Mouse (Mus musculus) c-Kit-negative CD71-positive TER-119-positive erythroid progenitor cells, embryonic 14.5 days (primary cell): Measurements from ENCODE around the gene Stard7.
"Not testable (repeated sequence)": the region's sequence is repeated elsewhere in the genome, so short reads cannot be mapped to it uniquely, and the experiment has no call there.

Experiments
- DNase-seq: peaks from one replicate; pipeline ENCODE4 v3.0.0-alpha.2; 2013; ENCODE audit warnings: low read depth, low spot score

Gene Stard7

GRCm38 (mm10) chr2:127269491-127270299, at the start of gene Stard7:
Gene Stard7 (plus strand): TSS chr2:127270218.
- peak; percentile 93 for DNase-seq

GRCm38 (mm10) chr2:127225261-127225660, 44.8 kb upstream of the Stard7 start:
- DNase-seq = no peak

- DNase-seq = no peak
These were observed 32.0 kb upstream of the Stard7 start for GRCm38 (mm10) chr2:127237897-127238610.

- no peak for DNase-seq
These were observed 30.0 kb upstream of the Stard7 start for GRCm38 (mm10) chr2:127240065-127240464.

GRCm38 (mm10) chr2:127247592-127248333, 22.3 kb upstream of the Stard7 start, which contains the start of the genes Ciao1 and Tmem127:
Gene Ciao1 (minus strand): TSS chr2:127247816.
Gene Tmem127 (plus strand): TSS chr2:127247908.
- peak; percentile 96 for DNase-seq

- DNase-seq = peak; percentile 33
These were observed 21.5 kb upstream of the Stard7 start for GRCm38 (mm10) chr2:127248334-127249004.

- DNase-seq = no peak
These were observed 19.6 kb upstream of the Stard7 start for GRCm38 (mm10) chr2:127250291-127251008.

GRCm38 (mm10) chr2:127251457-127251856, 18.6 kb upstream of the Stard7 start:
- DNase-seq = no peak

- no peak for DNase-seq
These were observed 18.0 kb upstream of the Stard7 start for GRCm38 (mm10) chr2:127251880-127252527.

GRCm38 (mm10) chr2:127252787-127253186, 17.2 kb upstream of the Stard7 start:
- no peak for DNase-seq

- DNase-seq = no peak
These were observed 15.3 kb upstream of the Stard7 start for GRCm38 (mm10) chr2:127254604-127255134.

GRCm38 (mm10) chr2:127255294-127255693, 14.7 kb upstream of the Stard7 start:
- no peak for DNase-seq

GRCm38 (mm10) chr2:127259340-127259739, 10.7 kb upstream of the Stard7 start:
- DNase-seq = no peak

- no peak for DNase-seq
These were observed 7.5 kb upstream of the Stard7 start for GRCm38 (mm10) chr2:127262480-127262879.

GRCm38 (mm10) chr2:127267854-127268253, 2.2 kb upstream of the Stard7 start:
- DNase-seq = no peak

- peak; percentile 76 for DNase-seq
These were observed 453 bp downstream of the Stard7 start for GRCm38 (mm10) chr2:127270300-127271041.

- DNase-seq = no peak
These were observed 1.1 kb downstream of the Stard7 start for GRCm38 (mm10) chr2:127271042-127271515.

- DNase-seq = not testable (repeated sequence)
These were observed 2.0 kb downstream of the Stard7 start for GRCm38 (mm10) chr2:127272049-127272448.

- no peak for DNase-seq
These were observed 2.8 kb downstream of the Stard7 start for GRCm38 (mm10) chr2:127272806-127273205.
